Mouse (Mus musculus): ENCODE results near the gene Upp2. TPM values are rescaled to one million over a fixed set of nuclear protein-coding genes. Genes with fewer than 3 reads are reported as not detected.

Upp2 gene
- polyA plus RNA-seq, 1 experiment from 2014 or later: 5.2 TPM

DNA sequence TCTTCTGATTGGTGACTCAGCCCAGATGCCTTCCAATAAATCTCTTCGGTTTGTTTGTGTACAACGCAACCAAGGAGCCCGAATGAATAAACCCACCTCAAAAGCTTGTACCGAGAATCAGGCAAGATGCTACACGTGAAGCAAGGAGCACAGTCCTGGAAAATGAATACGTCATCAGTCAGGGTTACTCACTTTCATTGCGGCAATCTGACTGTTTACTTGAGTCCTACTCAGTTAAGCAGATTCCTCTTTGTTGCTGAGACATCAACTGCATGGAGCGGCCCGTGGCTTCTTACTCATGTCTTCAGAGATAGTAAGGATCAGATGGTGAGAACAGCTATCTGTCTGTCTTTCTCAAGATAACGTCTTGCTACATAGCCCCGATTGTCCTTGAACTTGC, 66.7 kb downstream of the Upp2 start:
- WGBS: 96% methylated on average over 11 of the region's 11 CpGs
- no peaks in the 10 kb centered on the region for H3K36me3 ChIP-seq
- DNase-seq (ENCODE audit: low spot score): no peak

DNA sequence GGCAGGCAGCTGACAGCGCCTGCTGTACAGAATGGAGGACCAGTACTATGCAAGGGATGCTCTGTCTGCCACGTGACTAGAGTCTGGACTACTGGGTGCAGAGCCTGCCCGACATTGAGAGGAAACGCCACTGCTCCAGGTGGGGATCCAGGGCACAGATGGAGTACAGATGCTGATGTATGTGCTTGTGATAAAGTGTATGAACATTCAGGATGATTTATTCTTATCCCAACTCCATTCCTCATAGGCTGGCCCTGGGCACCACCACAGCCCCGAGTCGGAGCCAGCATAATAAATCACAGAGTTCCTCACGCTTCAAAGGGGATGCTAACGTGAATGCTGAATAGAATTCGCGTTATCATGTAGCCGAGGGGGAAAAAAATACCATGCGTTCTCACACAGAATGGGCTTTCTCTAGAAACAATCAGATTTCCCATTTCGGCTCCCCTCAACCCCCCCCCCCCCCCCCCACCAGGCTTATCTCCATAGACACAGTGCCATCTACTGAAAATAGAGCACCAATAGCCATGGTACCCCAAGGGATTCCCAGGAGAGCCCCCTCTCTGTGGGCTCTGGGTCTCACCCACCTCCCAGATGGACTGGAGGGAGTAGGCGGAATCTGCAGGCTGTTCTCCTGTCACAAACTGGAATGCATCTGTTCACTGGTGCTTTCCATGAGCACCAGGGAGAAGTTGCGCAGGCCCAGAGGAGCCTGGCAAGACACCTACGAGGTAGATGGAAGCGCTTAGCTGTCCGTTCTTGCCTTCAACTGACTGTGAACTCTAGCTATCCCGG, 74.9 kb downstream of the Upp2 start:
- no peaks in the 10 kb centered on the region for H3K27me3 ChIP-seq (ENCODE audit: insufficient read depth, poor library complexity, severe bottlenecking)
- H3K4me1 ChIP-seq (replicated peaks): 0 out of 2 replicates have a peak, but pooled peaks cover 4% of the 10 kb centered on the region
- no peak overlapping the region for H3K4me3 ChIP-seq
- DNase-seq (ENCODE audit: low spot score): no peak
- WGBS: 87% methylated on average over 19 of the region's 19 CpGs
- no peak overlapping the region for H3K27ac ChIP-seq
- H3K9me3 ChIP-seq: no peaks in the 10 kb centered on the region
- H3K36me3 ChIP-seq: no peaks in the 10 kb centered on the region

More for the DNA sequence above, 66.7 kb downstream of the Upp2 start:
- H3K4me1 ChIP-seq (replicated peaks): no peaks in the 10 kb centered on the region; the same call in 1 of the 2 replicates
- H3K27ac ChIP-seq: no peak overlapping the region
- peaks cover 40% of the 10 kb centered on the region for H3K27me3 ChIP-seq (ENCODE audit: insufficient read depth, poor library complexity, severe bottlenecking)
- H3K4me3 ChIP-seq: no peak overlapping the region
- H3K9me3 ChIP-seq: no peaks in the 10 kb centered on the region

DNA sequence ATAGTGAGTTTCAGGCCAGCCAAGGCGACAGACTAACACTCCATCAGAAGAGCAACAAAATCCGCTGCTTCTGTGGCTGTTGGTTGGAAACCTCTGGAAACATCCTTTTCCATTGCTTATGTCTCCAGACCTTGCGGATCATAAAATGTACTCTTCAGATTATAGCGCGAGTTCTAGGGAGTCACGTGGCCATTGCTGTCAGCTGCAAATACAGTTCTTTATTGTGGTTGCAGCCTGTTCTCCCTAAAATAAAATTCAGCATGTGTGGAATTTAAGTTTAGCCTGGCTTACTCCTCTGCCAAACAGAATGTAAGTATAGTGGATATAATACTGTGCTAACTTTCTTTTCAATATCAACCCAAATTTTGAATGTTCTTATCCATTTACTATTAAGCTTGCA, 78.6 kb downstream of the Upp2 start:
- Histone ChIP-seq H3K4me3 (no peak overlapping the region), H3K4me1 (replicated peaks) (0 out of 2 replicates have a peak, but pooled peaks cover 4% of the 10 kb centered on the region), H3K9me3 (no peaks in the 10 kb centered on the region), H3K36me3 (no peaks in the 10 kb centered on the region), H3K27ac (no peak overlapping the region), H3K27me3 (ENCODE audit: insufficient read depth, poor library complexity, severe bottlenecking) (no peaks in the 10 kb centered on the region)
- no peak for DNase-seq (ENCODE audit: low spot score)
- WGBS: 93% methylated on average over 6 of the region's 6 CpGs

DNA sequence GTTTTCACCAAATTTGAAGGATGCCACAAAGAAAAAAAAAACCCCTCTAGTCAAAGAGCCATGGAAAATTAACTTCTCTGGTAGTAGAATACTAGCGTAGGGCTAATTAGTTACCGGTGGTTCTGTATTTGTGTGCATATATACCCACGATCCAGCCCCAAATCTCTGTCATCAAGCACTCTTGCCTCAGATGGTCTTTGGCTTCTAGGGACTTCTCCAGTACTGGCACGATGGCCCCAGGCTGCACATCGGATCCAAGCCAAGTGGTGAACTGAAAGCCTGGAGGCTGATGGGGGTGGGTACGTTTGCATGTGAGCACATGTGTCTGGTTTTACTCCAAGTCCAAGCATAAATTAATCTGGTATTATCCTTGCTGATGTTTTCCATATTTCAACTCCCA, 88.1 kb downstream of the Upp2 start:
- H3K9me3 ChIP-seq: 0 out of 2 replicates have a peak, but pooled peaks cover 3% of the 10 kb centered on the region
- WGBS: 91% methylated on average over 6 of the region's 6 CpGs
- DNase-seq (ENCODE audit: low spot score): no peak
- H3K4me3 ChIP-seq: no peak overlapping the region
- H3K27ac ChIP-seq: no peak overlapping the region
- H3K36me3 ChIP-seq: no peaks in the 10 kb centered on the region
- H3K27me3 ChIP-seq (ENCODE audit: insufficient read depth, poor library complexity, severe bottlenecking): no peaks in the 10 kb centered on the region
- peaks cover 5% of the 10 kb centered on the region for H3K4me1 ChIP-seq (replicated peaks)

DNA sequence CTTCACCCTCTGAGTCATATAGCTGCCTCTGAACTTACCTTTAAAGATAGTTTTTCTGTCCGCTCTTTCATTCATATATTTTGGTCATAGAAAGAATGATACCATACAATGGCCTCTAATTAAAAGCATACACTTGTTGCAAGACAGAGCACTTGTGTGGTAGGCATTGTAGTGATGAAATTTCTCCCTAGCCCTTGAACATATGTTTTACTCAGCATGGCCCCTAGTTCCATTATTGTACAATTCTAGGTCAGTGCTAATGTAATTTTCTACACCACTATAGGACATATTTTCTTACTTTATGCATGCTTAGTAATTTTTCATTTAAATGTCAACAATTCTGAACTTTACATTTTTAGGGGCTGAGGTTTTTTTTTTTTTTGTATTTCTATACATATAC, 89.9 kb downstream of the Upp2 start:
- Histone ChIP-seq H3K27me3 (ENCODE audit: insufficient read depth, poor library complexity, severe bottlenecking) (no peaks in the 10 kb centered on the region), H3K27ac (no peak overlapping the region), H3K4me3 (no peak overlapping the region), H3K9me3 (0 out of 2 replicates have a peak, but pooled peaks cover 3% of the 10 kb centered on the region), H3K4me1 (replicated peaks) (peaks cover 7% of the 10 kb centered on the region), H3K36me3 (no peaks in the 10 kb centered on the region)
- 98% methylated on average over 1 of the region's 1 CpGs for WGBS
- no peak for DNase-seq (ENCODE audit: low spot score)

DNA sequence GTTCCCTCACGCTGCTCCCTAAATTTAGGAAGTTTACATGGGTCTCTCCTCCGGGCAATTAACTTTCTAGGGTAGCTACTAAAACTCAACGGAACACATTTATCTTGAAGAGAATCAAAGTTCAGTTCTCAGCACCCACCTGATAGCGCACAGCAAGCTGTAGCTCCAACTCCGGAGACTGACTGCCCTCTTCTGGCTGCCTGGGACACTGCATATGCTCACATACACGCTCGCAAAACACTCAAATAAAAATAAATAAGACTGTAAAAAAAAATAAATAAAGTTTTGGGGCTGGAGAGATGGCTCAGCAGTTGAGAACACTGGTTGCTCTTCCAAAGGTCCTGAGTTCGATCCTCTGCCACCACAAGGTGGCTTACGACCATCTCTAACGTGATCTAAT, 90.8 kb downstream of the Upp2 start:
- 92% methylated on average over 10 of the region's 10 CpGs for WGBS
- DNase-seq (ENCODE audit: low spot score): no peak
- Histone ChIP-seq H3K9me3 (0 out of 2 replicates have a peak, but pooled peaks cover 3% of the 10 kb centered on the region), H3K4me3 (no peak overlapping the region), H3K4me1 (replicated peaks) (peaks cover 11% of the 10 kb centered on the region), H3K36me3 (no peaks in the 10 kb centered on the region), H3K27ac (no peak overlapping the region), H3K27me3 (ENCODE audit: insufficient read depth, poor library complexity, severe bottlenecking) (no peaks in the 10 kb centered on the region)

DNA sequence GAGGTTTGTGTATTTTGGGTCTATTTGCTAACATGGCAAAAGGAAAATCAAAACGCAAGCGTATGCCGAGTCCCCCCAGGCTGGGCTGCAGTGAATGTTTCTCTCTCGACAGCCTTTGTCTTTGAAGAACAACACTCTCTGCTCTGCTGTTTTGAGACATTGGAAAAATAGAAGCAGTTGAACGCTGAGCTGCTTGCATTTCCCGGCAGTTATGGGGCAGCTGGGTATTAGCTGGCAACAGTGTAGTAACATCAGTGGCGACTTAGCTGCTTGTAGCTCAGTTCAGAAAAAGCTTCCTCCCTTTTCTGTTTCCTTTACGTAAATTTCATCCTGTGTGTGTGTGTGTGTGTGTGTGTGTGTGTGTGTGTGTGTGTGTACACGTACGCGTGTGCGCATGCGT, 93.5 kb downstream of the Upp2 start:
- WGBS: 59% methylated on average over 13 of the region's 13 CpGs
- no peak overlapping the region for H3K27ac ChIP-seq
- H3K36me3 ChIP-seq: no peaks in the 10 kb centered on the region
- H3K27me3 ChIP-seq (ENCODE audit: insufficient read depth, poor library complexity, severe bottlenecking): no peaks in the 10 kb centered on the region
- H3K4me3 ChIP-seq: no peak overlapping the region
- 0 out of 2 replicates have a peak, but pooled peaks cover 3% of the 10 kb centered on the region for H3K9me3 ChIP-seq
- peaks cover 11% of the 10 kb centered on the region for H3K4me1 ChIP-seq (replicated peaks)
- DNase-seq (ENCODE audit: low spot score): no peak

DNA sequence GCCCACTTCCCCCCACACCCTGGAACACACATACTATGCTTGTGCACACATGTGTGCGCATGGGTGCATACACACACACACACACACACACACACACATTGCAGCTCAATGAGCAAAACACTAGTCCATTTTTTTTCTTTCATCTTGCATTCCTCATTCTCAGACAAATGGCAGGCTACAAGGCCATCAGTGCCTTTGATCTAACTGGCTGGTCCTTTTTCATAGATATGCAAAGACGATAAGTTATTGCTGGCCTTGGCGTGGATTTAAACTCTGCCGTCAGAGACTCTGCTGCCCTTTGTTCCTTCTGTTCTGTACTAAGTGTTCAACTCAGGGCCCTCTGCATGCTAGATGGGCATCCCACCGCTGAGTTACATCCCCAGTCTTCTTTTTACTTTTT, 94.0 kb downstream of the Upp2 start:
- 82% methylated on average over 5 of the region's 5 CpGs for WGBS
- DNase-seq (ENCODE audit: low spot score): no peak
- H3K27ac ChIP-seq: no peak overlapping the region
- no peaks in the 10 kb centered on the region for H3K27me3 ChIP-seq (ENCODE audit: insufficient read depth, poor library complexity, severe bottlenecking)
- no peaks in the 10 kb centered on the region for H3K36me3 ChIP-seq
- H3K4me1 ChIP-seq (replicated peaks): peaks cover 11% of the 10 kb centered on the region
- H3K9me3 ChIP-seq: 0 out of 2 replicates have a peak, but pooled peaks cover 3% of the 10 kb centered on the region
- H3K4me3 ChIP-seq: no peak overlapping the region

DNA sequence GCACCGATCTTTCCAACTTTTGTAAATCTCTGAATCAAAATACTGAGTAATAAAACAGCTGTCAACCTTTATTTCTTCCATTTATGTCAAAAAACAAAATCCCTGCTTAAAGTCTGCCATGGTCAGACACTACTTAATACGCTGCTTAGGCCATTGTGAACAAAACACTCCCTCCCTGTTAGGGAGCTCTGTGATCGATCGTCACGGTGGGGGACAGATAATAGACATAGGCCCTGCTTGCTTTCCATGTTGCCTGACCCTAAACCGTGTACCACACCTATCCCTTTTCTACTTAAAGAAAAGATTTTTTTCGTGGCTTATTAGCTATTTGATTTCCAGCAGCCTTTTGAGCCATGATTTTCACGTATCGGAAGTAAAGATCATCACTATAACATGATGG, 95.6 kb downstream of the Upp2 start:
- H3K27ac ChIP-seq: no peak overlapping the region
- 0 out of 2 replicates have a peak, but pooled peaks cover 3% of the 10 kb centered on the region for H3K9me3 ChIP-seq
- no peak overlapping the region for H3K4me3 ChIP-seq
- no peak for DNase-seq (ENCODE audit: low spot score)
- H3K36me3 ChIP-seq: no peaks in the 10 kb centered on the region
- WGBS: 57% methylated on average over 9 of the region's 9 CpGs
- H3K4me1 ChIP-seq (replicated peaks): peaks cover 11% of the 10 kb centered on the region
- no peaks in the 10 kb centered on the region for H3K27me3 ChIP-seq (ENCODE audit: insufficient read depth, poor library complexity, severe bottlenecking)

DNA sequence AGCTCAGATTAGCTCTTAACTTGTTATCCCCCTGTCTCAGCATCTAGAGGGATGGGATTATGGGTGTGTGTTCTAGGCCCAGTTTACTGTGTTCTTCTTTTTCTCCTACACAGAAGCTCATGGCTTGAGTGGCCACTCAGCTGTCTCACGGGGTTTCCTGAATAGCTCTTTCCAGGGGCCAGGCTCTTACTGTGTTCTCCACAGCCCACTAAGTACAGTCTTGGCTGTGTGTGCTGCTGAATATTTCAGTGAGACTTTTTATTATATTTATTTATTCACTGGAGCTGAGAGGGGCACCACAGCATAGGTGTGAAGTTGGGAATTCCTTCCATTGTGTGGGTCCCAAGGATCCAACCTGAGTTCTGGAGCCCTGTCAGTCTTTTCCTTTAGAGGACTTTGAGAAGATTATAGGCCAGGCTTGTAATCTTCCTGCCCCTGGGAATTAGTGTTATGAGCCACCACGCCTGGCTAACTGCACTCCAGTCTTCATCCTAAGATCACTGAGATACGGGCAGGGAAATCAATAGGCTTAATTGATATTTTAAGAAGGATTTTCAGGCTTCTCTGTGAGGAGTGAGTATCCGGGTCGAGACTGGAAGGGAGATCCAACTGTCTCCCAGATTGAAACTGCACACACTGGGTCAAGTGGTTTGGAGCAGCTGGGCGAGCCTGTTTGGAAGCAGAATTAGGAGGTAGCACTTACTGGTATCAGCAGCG, 96.5 kb downstream of the Upp2 start:
- H3K27ac ChIP-seq: no peak overlapping the region
- no peaks in the 10 kb centered on the region for H3K27me3 ChIP-seq (ENCODE audit: insufficient read depth, poor library complexity, severe bottlenecking)
- DNase-seq (ENCODE audit: low spot score): no peak
- no peak overlapping the region for H3K4me3 ChIP-seq
- no peaks in the 10 kb centered on the region for H3K9me3 ChIP-seq
- 86% methylated on average over 7 of the region's 7 CpGs for WGBS
- no peaks in the 10 kb centered on the region for H3K36me3 ChIP-seq
- peaks cover 11% of the 10 kb centered on the region for H3K4me1 ChIP-seq (replicated peaks)

DNA sequence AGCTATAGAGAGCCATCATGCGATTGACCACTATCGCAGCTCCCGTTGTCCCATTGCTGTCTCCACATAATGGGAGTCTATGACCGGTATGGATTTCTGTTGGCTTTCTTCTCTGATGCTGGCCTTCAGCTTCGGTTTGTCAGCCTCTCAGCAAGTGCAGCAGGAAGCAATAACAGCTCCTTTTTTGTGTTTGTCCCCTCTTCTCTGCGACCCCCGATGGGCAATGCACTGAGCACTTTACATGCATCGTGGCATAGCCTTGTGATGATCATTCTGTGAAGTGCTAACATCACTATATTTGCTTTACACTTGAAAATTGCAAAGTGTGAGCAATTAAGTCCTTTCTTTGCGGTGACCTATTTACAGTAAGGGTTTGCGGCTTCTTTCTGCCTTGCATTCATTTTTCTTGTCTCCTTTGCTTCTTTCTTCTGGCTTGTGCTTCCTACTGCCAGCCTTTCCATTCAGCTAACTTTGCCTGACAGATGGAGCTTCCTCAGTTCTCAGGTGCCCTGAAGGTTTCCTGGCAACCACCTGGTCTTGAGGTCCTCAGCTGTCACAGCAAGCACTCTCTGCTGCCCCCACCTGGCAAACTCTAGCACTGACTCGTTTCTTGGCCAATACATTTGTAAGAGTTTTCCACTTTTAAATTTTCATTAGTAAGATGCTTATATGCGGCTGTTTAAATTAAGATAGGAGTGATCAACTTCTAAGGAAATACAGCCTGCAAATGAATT, 98.2 kb downstream of the Upp2 start:
- H3K9me3 ChIP-seq: no peaks in the 10 kb centered on the region
- H3K4me3 ChIP-seq: no peak overlapping the region
- DNase-seq (ENCODE audit: low spot score): peak; percentile 66
- H3K27me3 ChIP-seq (ENCODE audit: insufficient read depth, poor library complexity, severe bottlenecking): no peaks in the 10 kb centered on the region
- H3K27ac ChIP-seq: no peak overlapping the region
- peaks cover 6% of the 10 kb centered on the region for H3K4me1 ChIP-seq (replicated peaks)
- H3K36me3 ChIP-seq: no peaks in the 10 kb centered on the region
- 85% methylated on average over 12 of the region's 12 CpGs for WGBS

DNA sequence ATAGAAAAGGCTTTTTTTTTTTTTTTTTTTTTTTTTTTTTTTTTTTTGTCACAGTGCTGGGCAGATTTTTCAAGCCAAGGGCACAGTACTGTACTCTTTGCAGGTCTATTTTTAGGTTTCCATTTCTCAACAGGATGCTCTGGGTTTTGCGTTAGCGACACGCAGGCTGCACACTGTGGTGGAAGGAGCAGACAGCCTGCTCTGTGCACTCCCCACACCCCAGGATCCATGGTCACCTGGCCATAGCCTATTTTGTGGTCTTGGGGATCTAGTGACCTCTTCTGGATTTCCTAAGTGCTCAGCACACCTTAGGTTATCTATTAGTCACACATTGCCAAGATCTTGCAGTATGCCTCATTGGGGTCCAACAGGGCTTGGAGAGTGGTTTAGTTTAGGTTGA, 100.2 kb downstream of the Upp2 start:
- no peaks in the 10 kb centered on the region for H3K27me3 ChIP-seq (ENCODE audit: insufficient read depth, poor library complexity, severe bottlenecking)
- H3K36me3 ChIP-seq: no peaks in the 10 kb centered on the region
- H3K4me3 ChIP-seq: no peak overlapping the region
- 84% methylated on average over 3 of the region's 3 CpGs for WGBS
- 0 out of 2 replicates have a peak, but pooled peaks cover 5% of the 10 kb centered on the region for H3K4me1 ChIP-seq (replicated peaks)
- H3K9me3 ChIP-seq: 0 out of 2 replicates have a peak, but pooled peaks cover 4% of the 10 kb centered on the region
- H3K27ac ChIP-seq: no peak overlapping the region
- DNase-seq (ENCODE audit: low spot score): no peak
